Mouse (Mus musculus) testis, postnatal 10 days (tissue): Measurements from ENCODE around the gene Sdccag8.
"Not testable (repeated sequence)": the region's sequence is repeated elsewhere in the genome, so short reads cannot be mapped to it uniquely, and the experiment has no call there.

ENCODE experiments used
- DNase-seq: peaks from one replicate; pipeline ENCODE4 v3.0.0; 2021; ENCODE audit warnings: low spot score

Sdccag8 gene

DNA sequence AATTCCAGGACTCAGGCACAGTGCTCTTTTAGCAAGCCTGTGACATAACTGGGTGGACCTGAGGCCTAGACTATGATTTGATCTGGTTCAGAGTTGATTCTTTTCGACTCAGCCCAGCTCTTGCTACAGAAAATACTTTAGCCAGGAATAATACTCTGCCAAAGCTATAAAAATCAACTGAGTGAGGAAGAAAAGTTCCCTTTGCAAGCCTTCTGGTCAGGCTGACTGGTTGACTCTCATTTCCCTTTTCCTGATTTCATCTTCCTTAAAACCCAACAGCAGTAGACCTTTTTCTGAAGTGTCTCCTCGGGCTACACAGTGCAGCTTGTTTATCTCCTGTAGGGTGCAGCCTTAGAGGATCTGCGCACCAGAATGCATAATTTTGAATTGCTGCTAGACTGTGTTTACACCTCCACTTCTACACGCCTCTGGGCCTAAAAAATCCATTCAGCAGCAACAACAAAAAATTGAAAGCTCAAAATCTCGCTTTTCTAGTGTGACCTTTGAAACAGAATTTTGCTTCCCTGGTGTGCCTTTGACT is 13.6 kb downstream of the Sdccag8 start:
- no peak for DNase-seq

- no peak for DNase-seq
Observed at GRCm38 (mm10) chr1:176828666-176829065, 14.2 kb downstream of the Sdccag8 start.

DNA sequence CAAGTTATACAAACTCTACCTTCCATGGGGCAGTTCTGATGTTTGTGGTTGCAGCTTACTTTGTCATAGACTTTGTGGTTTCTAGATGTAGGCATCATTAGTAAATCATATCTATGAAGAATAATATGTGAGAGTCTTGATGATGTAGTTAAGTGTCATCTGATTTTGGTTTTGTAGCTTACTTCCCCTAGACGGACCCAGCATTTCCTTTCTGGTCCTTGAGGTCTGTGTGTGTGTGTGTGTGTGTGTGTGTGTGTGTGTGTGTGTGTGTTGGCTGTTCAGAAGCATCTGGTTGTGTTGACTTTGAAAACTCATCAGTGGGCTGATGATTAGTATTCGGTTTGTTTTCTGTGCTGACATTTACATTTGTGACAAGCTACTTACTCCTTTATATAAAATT is 17.6 kb downstream of the Sdccag8 start:
- DNase-seq: no peak

DNA sequence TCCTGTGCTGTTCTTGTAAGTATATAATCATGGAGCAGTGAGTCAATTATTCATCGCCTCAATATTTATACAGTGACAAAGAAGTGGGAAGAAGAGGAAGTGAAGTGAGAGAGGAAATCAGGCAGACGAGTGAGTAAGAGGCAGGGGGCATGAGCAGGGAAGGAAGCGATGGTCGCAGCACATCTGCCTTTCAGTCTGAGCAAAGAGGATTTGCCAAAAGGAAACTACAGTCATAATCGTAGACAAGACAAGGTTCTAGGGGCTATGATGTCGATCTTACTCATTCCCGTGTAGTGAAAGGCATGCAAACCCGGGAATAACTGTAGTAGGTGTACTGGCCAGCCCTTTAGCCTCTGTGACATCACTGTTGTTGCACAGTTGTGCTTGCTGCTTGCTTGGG is 18.1 kb downstream of the Sdccag8 start:
- no peak for DNase-seq

GRCm38 (mm10) chr1:176833257-176833656 is 18.8 kb downstream of the Sdccag8 start:
- DNase-seq: no peak

DNA sequence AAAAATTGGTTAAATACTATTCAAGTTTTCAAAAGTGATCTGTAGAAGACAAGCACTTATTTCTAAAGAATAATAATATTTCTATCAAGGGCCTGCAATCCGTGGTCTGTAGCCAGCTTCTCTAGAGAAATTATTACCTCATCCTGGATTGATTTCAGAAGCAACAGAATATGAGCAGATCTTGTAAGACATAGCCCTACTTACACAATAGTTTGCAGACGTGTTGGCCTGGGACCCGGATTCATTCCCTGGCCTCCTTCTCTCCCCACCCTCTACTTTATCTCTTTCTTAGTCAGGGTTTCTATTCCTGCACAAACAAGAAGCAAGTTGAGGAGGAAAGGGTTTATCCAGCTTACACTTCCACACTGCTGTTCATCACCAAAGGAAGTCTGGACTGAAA is 19.5 kb downstream of the Sdccag8 start:
- no peak for DNase-seq

DNA sequence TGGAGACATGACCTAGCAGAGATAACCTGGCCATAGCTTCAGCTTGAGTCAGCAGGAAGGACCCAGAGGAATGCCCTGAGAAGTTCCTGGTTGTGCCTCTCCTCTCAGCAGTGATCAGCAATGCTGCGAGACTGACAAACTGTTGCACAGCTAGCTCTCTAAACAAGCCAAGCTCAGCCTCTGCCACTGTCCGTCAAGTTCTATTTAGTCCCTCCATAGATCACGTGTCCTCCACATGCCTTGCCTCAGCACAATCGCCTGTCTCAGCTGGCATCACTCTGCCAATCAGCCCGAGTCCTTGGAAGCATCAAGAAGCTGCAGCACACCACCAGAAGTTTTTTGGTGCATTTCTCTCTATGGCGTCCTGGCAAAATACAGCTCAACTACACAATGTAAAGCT is 20.4 kb downstream of the Sdccag8 start:
- no peak for DNase-seq

- peak; percentile 49 for DNase-seq
Observed at GRCm38 (mm10) chr1:176835501-176836294, 21.2 kb downstream of the Sdccag8 start.

DNA sequence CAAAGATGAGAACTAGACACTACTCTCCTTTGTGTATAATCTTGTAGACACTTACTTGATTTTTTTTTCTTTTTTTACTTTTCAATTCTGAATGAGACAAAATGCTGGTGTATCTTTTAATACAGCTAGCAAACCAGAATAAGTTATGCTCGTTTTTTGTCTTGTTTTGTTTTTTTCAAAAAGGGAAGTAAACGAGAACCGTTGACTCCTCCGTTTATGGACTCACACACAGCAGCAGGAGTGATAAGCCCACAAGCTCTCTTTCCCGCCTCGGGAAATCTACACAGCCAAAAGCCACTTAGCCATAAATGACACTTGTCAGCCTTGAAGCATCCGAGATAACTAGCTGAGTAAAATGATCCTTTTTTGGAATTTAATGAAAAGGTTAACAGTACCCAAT is 22.1 kb downstream of the Sdccag8 start:
- not testable (repeated sequence) for DNase-seq

GRCm38 (mm10) chr1:176845082-176845977 is 30.9 kb downstream of the Sdccag8 start:
- DNase-seq: no peak

DNA sequence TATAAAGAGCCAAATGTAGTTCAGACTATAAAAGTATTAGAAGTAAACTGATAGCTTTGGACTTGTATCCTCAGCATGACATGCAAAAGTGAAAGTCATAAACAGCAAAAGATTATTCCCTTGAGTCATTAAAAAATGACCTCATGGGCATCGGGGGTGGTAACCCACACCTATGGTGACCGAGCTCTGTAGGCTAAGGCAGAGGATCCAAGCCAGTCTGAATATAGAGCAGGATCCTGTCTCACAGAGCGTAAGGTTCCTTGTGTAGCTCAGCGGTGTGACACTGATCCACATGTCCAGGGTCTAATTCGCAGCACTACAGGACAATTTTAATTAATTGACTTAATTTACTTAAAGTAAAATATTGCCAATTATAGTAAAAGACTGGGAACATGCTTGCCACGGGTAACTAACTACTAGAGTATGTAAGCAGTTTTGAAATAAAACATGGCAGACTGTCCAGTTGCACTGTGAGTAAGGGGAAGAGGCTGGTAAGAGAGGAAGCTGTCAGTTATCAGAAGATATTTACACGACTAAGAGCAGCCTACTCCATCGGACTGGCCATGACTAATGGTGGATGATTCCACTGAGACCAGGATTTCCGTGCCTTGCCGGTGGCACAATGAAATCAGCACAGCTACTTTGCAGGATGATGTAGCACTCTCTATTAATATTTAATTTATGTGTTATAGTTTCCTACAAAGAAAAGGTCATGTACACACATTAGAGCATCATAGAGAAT is 32.8 kb downstream of the Sdccag8 start:
- no peak for DNase-seq

- no peak for DNase-seq
Observed at GRCm38 (mm10) chr1:176848613-176849290, 34.3 kb downstream of the Sdccag8 start.

- DNase-seq: no peak
Observed at GRCm38 (mm10) chr1:176849377-176849776, 34.9 kb downstream of the Sdccag8 start.

GRCm38 (mm10) chr1:176851401-176851800 is 36.9 kb downstream of the Sdccag8 start:
- DNase-seq: no peak

DNA sequence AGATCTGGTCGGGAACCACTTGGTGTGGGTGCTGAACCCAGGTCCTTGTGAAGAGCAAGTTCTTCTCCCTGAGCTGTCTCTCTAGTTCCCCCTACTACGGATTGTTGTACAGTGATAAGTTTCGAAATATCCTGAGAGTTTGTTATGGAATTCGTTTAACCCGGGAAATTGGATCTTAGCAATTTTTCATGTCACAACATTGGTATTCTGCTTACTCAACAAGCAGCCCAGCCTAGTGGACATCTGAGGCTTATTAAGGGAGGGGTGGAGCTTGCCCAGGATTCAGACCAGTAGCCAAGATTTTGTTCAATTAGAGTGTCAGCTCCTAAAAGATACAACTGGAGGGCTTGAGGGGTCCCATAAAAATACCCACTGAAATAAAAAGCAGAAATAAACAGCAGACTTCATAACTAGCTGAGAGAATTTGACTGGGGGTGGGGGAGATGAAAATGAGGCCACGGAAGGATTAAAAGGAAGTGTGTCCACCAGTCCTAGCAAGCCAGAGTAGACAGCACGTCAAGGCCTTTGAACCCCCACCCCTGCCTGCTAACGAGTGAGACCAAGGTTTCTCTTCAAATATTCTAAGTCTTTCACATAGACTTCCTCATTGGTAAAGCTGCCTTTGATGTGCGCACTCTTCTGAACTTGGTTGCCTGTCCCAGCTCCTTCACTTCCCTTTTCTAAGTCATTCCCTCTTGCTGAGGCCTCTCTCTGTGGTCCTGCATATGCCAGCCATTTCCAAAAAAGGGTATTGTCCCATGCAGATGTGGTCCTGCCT is 38.5 kb downstream of the Sdccag8 start:
- DNase-seq: no peak

DNA sequence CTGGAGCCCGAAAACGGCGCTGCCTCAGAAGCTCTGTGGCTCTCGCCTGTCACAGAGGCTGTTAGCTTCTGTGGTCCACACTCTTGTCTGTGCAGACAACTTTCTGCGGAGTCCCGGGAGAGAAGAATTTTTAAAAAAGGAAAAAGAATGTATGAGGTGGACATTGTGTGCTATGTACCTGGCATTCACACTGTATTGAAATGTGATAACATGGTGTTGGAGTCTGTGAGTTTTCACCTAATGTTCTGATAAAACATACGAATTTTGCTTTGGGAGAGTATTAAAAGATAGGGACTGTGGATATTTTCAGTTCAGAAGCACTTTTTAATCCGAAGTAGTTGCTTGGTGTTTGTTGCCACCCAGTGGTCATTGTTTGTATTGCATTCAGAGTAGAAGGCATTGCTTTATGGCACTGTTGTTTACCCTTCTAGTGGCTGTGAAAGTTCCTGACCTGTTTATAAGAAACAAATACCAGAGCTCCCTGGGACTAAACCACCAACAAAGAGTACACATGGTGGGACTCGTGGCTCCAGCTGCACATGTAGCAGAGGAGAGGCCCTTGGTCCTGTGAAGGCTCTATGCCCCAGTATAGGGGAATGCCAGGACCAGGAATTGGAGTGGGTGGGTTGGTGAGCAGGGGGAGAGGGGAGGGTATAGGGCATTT is 47.7 kb downstream of the Sdccag8 start:
- DNase-seq: peak; percentile 66

DNA sequence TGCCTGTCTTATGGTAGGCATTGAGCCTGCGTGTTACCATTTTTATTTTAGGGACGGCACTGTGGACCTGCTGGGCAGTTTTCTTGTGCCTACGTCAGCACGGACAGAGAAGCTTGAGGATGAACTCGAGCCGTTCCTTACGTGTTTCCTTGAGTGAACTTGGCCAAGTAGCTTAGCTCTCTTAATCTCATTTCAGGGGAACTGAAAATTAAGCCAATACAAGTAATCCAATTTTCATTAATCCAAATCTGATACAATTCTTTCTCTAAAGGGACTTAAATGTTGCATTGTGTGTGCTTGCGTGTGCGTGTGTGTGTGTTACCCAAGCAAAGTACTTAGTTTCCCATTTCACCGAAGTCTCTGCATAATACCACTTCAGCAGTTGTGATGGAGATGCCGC is 56.0 kb downstream of the Sdccag8 start:
- no peak for DNase-seq

GRCm38 (mm10) chr1:176871975-176872374 is 57.5 kb downstream of the Sdccag8 start:
- no peak for DNase-seq

GRCm38 (mm10) chr1:176873463-176873862 is 59.0 kb downstream of the Sdccag8 start:
- DNase-seq: no peak

GRCm38 (mm10) chr1:176874155-176874554 is 59.7 kb downstream of the Sdccag8 start:
- DNase-seq: no peak
